Mouse (Mus musculus) midbrain, embryonic 13.5 days (tissue): ENCODE data around the gene Tnfsf14. TPM values are rescaled to one million over a fixed set of nuclear protein-coding genes. Genes with fewer than 3 reads are reported as not detected.
A peak's percentile ranks its signal among the peaks of the same experiment; 100 is the strongest.

Source experiments
- ATAC-seq: fragments of 200-750 bp; cut with Nextera tagmentation; 2 replicates; pipeline ENCODE4 v1.8.0; 2017; ENCODE audit warnings: mild to moderate bottlenecking, moderate TSS enrichment, moderate library complexity
- H3K27ac ChIP-seq: fragments of 300-500 bp; sonication (generic); 2 replicates; pipeline ENCODE4 v1.5.1; 2015; ENCODE audit warnings: inconsistent platforms, mild to moderate bottlenecking, moderate library complexity
- H3K27me3 ChIP-seq: fragments of 300-500 bp; sonication (generic); 2 replicates; pipeline ENCODE4 v1.6.1; 2015; ENCODE audit warnings: mild to moderate bottlenecking, inconsistent platforms
- H3K36me3 ChIP-seq: fragments of 300-500 bp; sonication (generic); 2 replicates; pipeline ENCODE4 v1.6.1; 2015; ENCODE audit warnings: mild to moderate bottlenecking, inconsistent platforms
- H3K4me1 ChIP-seq: fragments of 300-500 bp; sonication (generic); replicated peaks from 2 replicates; pipeline ENCODE4 v1.6.1; 2015; ENCODE audit warnings: inconsistent platforms
- H3K4me2 ChIP-seq: fragments of 300-500 bp; sonication (generic); replicated peaks from 2 replicates; pipeline ENCODE4 v1.6.1; 2015; ENCODE audit warnings: moderate library complexity, mild to moderate bottlenecking, inconsistent platforms
- H3K4me3 ChIP-seq: fragments of 300-500 bp; sonication (generic); replicated peaks from 2 replicates; pipeline ENCODE4 v1.5.1; 2015; ENCODE audit warnings: mild to moderate bottlenecking, inconsistent platforms
- H3K9ac ChIP-seq: fragments of 300-500 bp; sonication (generic); replicated peaks from 2 replicates; pipeline ENCODE4 v1.6.1; 2015; ENCODE audit warnings: mild to moderate bottlenecking, inconsistent platforms
- H3K9me3 ChIP-seq: fragments of 300-500 bp; sonication (generic); 2 replicates; pipeline ENCODE4 v1.6.1; 2016; ENCODE audit warnings: mild to moderate bottlenecking, inconsistent platforms
- WGBS: fragments of 180-500 bp; shearing (Covaris S2); methylation state at CpG from one replicate; pipeline ENCODE4 v1.1.7; 2015; 5-methylcytosine and 5-hydroxymethylcytosine counted together
- polyA plus RNA-seq: library from polyadenylated mRNA; unstranded; fragments of >200 nt; fragmentation: Nextera tagmentation; extraction: Ambion mirVana; gene quantifications from 2 replicates; pipeline ENCODE4 v1.2.1, GENCODE M21; 2015

The Tnfsf14 gene
- polyA plus RNA-seq, 1 experiment from 2014 or later = not detected

GRCm38 (mm10) chr17:57223313-57223712, 29.3 kb upstream of the Tnfsf14 start:
- 82% methylated on average over 9 of the region's 9 CpGs for WGBS
- ATAC-seq = no peak

DNA sequence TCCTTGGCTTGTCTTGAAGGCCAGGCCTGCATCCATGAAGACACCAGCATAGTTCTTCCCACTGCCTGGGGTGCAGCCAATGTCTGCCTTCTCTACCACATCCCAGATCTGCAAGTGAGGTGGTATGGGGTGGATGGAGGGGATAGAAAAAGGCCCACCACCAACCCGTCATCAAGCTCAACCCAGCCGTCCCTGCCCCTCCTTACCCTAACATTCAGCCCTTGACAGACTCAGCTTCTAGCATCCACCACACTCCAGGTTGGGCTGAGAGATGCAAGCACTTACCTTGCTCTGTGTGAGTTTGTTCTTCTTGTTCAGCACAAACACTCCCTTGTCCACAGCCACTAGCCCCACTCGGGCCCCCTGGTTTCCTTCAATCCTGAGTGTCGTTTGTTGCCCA, 27.9 kb upstream of the Tnfsf14 start:
- Histone ChIP-seq H3K27ac (no peak overlapping the region), H3K9ac (no peak overlapping the region), H3K36me3 (no peaks in the 10 kb centered on the region), H3K4me3 (no peak overlapping the region), H3K27me3 (no peaks in the 10 kb centered on the region), H3K4me1 (no peaks in the 10 kb centered on the region), H3K9me3 (no peaks in the 10 kb centered on the region), H3K4me2 (no peak overlapping the region)
- WGBS = 85% methylated on average over 4 of the region's 4 CpGs
- ATAC-seq = no peak

More at GRCm38 (mm10) chr17:57223313-57223712, 29.3 kb upstream of the Tnfsf14 start:
- Histone ChIP-seq H3K4me3 (no peak overlapping the region), H3K9ac (no peak overlapping the region), H3K4me1 (no peaks in the 10 kb centered on the region), H3K9me3 (no peaks in the 10 kb centered on the region), H3K4me2 (no peak overlapping the region), H3K36me3 (no peaks in the 10 kb centered on the region), H3K27ac (no peak overlapping the region), H3K27me3 (no peaks in the 10 kb centered on the region)

GRCm38 (mm10) chr17:57219884-57220207, 25.9 kb upstream of the Tnfsf14 start:
- Histone ChIP-seq H3K27me3 (no peaks in the 10 kb centered on the region), H3K4me3 (no peak overlapping the region), H3K9me3 (no peaks in the 10 kb centered on the region), H3K4me1 (no peaks in the 10 kb centered on the region; the same call in 1 of the 2 replicates), H3K27ac (no peak overlapping the region), H3K4me2 (no peak overlapping the region), H3K36me3 (no peaks in the 10 kb centered on the region), H3K9ac (no peak overlapping the region)
- 22% methylated on average over 3 of the region's 3 CpGs for WGBS
- ATAC-seq = no peak

- no peaks in the 10 kb centered on the region for H3K9me3 ChIP-seq
- no peak overlapping the region for H3K4me2 ChIP-seq
- no peak overlapping the region for H3K9ac ChIP-seq
- H3K36me3 ChIP-seq = no peaks in the 10 kb centered on the region
- no peaks in the 10 kb centered on the region; the same call in 1 of the 2 replicates for H3K4me1 ChIP-seq
- H3K27me3 ChIP-seq = no peaks in the 10 kb centered on the region
- no peak overlapping the region for H3K4me3 ChIP-seq
- 19% methylated on average over 11 of the region's 11 CpGs for WGBS
- no peak for ATAC-seq
- no peak overlapping the region for H3K27ac ChIP-seq
Observed at GRCm38 (mm10) chr17:57219167-57219883, 25.3 kb upstream of the Tnfsf14 start.

DNA sequence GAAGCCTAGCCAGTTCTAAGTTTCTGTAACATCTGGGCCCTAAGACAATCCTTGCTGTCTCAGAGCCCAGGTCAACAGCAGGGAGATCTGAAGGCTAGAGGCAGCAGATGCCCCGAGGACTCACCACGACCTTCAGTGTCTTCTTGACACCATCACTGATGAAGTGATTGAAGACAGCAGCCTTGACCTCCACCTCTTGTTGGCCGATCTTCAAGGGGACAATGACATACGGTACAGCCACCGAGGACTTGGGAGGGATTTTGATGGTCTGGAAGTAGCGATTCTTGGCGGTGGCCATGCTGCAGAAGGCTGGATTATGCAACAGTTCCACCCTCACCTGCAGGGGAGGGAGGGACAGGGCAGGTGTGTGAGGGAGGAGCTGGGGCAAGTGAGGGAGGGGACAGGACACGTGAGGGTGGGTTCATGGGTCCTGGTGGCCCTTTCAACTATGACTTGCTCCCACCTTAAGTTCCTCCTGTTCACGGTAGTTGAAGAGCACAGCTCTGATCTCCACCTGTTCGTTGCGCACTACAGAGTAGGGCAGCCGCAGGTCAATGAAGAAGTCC, 24.4 kb upstream of the Tnfsf14 start:
- WGBS = 83% methylated on average over 12 of the region's 12 CpGs
- no peak for ATAC-seq

GRCm38 (mm10) chr17:57214676-57215387, 20.9 kb upstream of the Tnfsf14 start:
- Histone ChIP-seq H3K4me2 (peak overlapping the region; percentile 30), H3K9me3 (no peaks in the 10 kb centered on the region), H3K9ac (no peak overlapping the region), H3K27me3 (no peaks in the 10 kb centered on the region), H3K4me1 (no peaks in the 10 kb centered on the region; the same call in 1 of the 2 replicates), H3K27ac (no peak overlapping the region), H3K4me3 (no peak overlapping the region), H3K36me3 (no peaks in the 10 kb centered on the region)
- WGBS = 50% methylated on average over 13 of the region's 13 CpGs
- peak; percentile 85 for ATAC-seq

More for the DNA sequence above, 24.4 kb upstream of the Tnfsf14 start:
- no peaks in the 10 kb centered on the region for H3K27me3 ChIP-seq
- H3K4me2 ChIP-seq = no peak overlapping the region
- no peak overlapping the region for H3K27ac ChIP-seq
- H3K4me1 ChIP-seq = no peaks in the 10 kb centered on the region; the same call in 1 of the 2 replicates
- no peaks in the 10 kb centered on the region for H3K36me3 ChIP-seq
- H3K9me3 ChIP-seq = no peaks in the 10 kb centered on the region
- no peak overlapping the region for H3K4me3 ChIP-seq
- no peak overlapping the region for H3K9ac ChIP-seq

DNA sequence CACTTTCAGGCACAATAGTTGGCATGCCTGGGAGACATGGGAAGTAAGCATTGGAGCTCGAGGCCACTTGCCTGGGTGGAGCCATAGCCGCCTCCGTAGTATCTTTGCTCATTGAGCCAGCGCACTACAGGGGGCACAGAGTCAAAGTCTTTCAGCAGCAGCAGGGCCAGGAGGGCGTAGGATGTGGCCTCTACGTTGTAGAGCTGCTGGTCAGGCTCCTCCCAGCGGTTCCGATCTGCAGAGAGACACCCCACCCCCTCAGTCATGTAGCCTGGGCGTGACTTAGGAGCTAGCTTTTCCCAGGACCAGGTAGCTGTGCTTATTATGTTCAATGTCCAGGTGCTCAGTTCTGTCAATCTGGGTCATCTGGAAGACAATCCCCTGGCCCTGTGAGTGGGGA, 17.5 kb upstream of the Tnfsf14 start:
- no peaks in the 10 kb centered on the region for H3K9me3 ChIP-seq
- no peak overlapping the region for H3K4me3 ChIP-seq
- H3K4me2 ChIP-seq = no peak overlapping the region
- no peaks in the 10 kb centered on the region for H3K27me3 ChIP-seq
- H3K4me1 ChIP-seq = no peaks in the 10 kb centered on the region; the same call in 1 of the 2 replicates
- no peak overlapping the region for H3K9ac ChIP-seq
- H3K36me3 ChIP-seq = no peaks in the 10 kb centered on the region
- 61% methylated on average over 9 of the region's 9 CpGs for WGBS
- ATAC-seq = no peak
- H3K27ac ChIP-seq = no peak overlapping the region

DNA sequence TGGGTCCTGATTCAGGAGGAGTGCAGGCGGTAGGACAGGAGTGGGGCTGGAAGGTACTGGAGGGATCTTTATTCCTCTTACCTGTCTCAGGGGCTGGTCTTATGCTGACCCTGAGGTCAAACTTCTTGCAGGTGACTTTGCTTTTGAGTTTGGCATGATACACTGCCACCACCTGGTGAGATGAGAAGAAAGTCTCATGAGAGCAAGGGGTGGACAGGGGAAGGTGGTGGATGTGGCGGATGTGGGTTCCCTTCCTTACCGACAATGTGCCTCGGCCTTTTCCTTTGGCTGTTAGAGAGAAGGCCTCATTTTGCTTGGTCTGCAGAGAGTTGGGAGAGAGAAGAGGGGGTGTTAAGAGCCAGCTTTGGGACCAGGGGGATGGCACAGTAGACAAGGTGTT, 15.4 kb upstream of the Tnfsf14 start:
- 79% methylated on average over 4 of the region's 4 CpGs for whole genome bisulfite sequencing
- H3K9me3 ChIP-seq = no peaks in the 10 kb centered on the region

DNA sequence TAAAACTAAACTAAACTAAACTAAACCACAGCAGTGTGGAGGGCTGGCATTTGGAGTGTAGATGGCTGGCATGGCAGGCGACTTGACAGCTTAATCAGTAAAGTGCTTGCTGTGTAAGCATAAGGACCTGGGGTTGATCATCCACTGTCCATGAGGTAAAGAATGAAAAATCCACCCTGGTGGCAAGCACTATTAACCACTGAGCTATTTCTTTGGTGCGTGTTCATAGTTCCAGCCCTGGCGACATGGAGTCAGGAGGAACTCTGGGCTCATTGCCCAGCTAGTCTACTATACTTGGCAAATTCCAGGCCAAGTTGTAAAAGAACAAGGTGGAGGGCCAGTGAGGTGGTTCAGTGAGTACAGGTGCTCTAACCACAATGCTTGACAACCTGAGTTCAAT, 14.0 kb upstream of the Tnfsf14 start:
- Histone ChIP-seq H3K4me1 (no peaks in the 10 kb centered on the region), H3K4me2 (no peak overlapping the region), H3K4me3 (no peak overlapping the region), H3K27ac (no peak overlapping the region), H3K9ac (no peak overlapping the region), H3K9me3 (no peaks in the 10 kb centered on the region), H3K36me3 (no peaks in the 10 kb centered on the region), H3K27me3 (no peaks in the 10 kb centered on the region)
- 93% methylated on average over 3 of the region's 3 CpGs for WGBS
- ATAC-seq = no peak

More for the DNA sequence above, 15.4 kb upstream of the Tnfsf14 start:
- Histone ChIP-seq H3K27ac (no peak overlapping the region), H3K4me3 (no peak overlapping the region), H3K27me3 (no peaks in the 10 kb centered on the region), H3K4me1 (no peaks in the 10 kb centered on the region), H3K9ac (no peak overlapping the region), H3K36me3 (no peaks in the 10 kb centered on the region), H3K4me2 (no peak overlapping the region)
- no peak for ATAC-seq

DNA sequence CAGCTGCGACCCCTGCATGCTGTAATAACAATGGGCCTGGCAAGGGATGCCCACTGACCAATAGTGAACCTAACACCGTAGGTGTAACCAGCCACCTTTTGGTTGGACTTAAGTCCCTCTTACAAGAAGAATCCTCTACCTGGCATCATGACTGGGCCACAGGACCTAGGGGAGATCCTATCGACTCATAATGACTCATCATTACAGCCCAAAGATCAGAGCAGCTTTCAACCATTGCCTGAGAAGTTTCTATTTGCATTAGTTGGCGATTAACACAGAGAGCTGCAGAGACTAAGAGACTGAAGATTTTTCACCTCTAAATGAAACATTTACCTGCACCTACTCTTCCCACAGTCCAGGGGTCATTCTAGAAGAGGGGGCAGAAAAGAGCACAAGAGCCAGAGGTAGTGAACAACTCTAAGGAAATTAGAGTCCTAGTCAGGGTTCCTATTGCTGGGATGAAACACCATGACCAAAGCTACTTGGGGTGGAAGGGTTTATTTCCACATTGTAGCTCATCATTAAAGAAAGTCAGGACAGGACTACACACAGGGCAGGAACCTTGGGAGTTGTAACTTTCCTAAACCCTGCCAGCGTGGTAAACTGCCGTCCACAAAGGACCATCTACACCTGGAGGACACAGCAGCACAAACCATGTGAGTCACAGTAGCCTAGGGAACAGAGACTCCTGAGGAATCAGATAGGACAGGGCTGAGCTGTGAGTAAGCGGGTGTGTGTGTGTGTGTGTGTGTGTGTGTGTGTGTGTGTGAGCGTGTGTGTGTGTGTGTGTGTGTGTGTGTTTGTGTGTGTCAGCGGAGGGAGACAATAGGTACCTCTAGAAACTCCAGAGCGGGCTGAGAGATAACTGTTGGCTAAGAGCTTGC, 8.1 kb upstream of the Tnfsf14 start:
- no peaks in the 10 kb centered on the region for H3K27me3 ChIP-seq
- H3K9me3 ChIP-seq = no peaks in the 10 kb centered on the region
- WGBS = 83% methylated on average over 10 of the region's 10 CpGs
- no peaks in the 10 kb centered on the region for H3K36me3 ChIP-seq
- no peak overlapping the region for H3K4me2 ChIP-seq
- H3K9ac ChIP-seq = no peak overlapping the region
- no peak overlapping the region for H3K27ac ChIP-seq
- H3K4me3 ChIP-seq = no peak overlapping the region
- H3K4me1 ChIP-seq = no peaks in the 10 kb centered on the region
- no peak for ATAC-seq

GRCm38 (mm10) chr17:57198252-57198651, 4.3 kb upstream of the Tnfsf14 start:
- H3K9me3 ChIP-seq = no peaks in the 10 kb centered on the region
- WGBS = 80% methylated on average over 3 of the region's 3 CpGs

More at GRCm38 (mm10) chr17:57198252-57198651, 4.3 kb upstream of the Tnfsf14 start:
- Histone ChIP-seq H3K4me1 (no peaks in the 10 kb centered on the region), H3K4me3 (no peak overlapping the region), H3K9ac (no peak overlapping the region), H3K36me3 (no peaks in the 10 kb centered on the region), H3K27ac (no peak overlapping the region), H3K27me3 (no peaks in the 10 kb centered on the region), H3K4me2 (no peak overlapping the region)
- no peak for ATAC-seq
